Mouse (Mus musculus) heart, adult 11 months (tissue): ENCODE results near the gene Nfat5.

Source experiments
- DNase-seq: peaks from one replicate; pipeline ENCODE4 v3.0.0; 2022

The Nfat5 gene

GRCm38 (mm10) chr8:107293641-107294628 lies 665 bp downstream of the Nfat5 start:
- peak; percentile 98 for DNase-seq

- peak; percentile 59 for DNase-seq
These were observed 2.2 kb downstream of the Nfat5 start for GRCm38 (mm10) chr8:107295450-107295849.

GRCm38 (mm10) chr8:107311876-107312275 lies 18.6 kb downstream of the Nfat5 start:
- no peak for DNase-seq

- DNase-seq = peak; percentile 95
These were observed 30.9 kb downstream of the Nfat5 start for GRCm38 (mm10) chr8:107324142-107324541.

- DNase-seq = no peak
These were observed 36.3 kb downstream of the Nfat5 start for GRCm38 (mm10) chr8:107329595-107329994.

DNA sequence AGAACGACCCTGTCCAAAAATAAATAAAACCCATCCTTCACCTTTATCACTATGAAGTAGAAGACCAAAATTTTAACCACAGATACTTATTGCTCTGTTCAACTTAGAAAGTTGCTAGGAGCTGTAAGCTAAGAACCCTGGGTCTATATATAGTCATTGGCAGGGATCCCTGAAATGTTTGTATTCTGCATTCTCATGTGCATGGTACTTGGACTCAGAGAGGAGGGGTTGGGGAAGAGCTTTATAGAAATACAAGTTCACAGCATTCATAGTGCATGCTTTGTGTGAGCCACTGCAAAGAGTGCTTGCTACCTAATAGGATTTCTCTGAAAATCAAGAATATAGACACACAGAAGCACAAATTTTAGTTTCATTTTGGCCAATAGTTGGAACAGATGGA lies 43.2 kb downstream of the Nfat5 start:
- no peak for DNase-seq

DNA sequence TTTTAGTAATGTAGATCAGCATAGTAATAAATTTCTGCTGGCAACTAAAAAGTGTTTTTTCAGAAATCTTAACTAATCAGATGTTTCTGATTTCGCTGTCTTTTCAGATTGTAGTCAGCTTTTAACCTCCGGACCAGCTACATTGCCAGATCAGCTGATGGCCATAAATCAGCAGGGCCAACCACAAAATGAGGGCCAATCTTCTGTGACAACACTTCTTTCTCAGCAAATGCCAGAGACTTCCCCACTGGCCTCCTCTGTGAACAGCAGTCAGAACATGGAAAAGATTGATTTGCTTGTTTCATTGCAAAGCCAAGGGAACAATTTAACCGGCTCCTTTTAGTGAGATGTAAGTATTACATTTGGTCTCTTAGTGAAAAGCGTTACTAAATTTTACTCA lies 77.0 kb downstream of the Nfat5 start:
- no peak for DNase-seq

GRCm38 (mm10) chr8:107377346-107377745 lies 84.1 kb downstream of the Nfat5 start:
- peak; percentile 87 for DNase-seq

DNA sequence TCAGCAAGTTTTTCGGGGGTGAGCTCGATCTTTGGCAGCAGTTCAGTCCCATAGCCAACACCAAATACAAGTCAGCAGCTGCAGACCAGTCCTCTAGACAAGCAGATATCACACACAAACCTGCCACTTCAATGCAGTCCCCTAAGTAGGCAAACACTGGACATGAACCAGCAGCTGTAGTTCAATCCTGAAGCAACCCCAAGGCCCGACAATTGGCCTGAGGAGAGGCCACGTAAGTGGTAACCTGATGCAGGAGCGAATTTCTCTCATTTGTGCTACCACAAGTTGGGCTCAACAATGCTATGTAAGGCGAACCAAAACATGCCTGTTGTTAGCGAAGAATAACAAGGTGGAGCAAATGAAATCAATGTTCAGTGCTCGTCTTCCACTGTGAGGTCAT lies 87.5 kb downstream of the Nfat5 start:
- peak; percentile 62 for DNase-seq

DNA sequence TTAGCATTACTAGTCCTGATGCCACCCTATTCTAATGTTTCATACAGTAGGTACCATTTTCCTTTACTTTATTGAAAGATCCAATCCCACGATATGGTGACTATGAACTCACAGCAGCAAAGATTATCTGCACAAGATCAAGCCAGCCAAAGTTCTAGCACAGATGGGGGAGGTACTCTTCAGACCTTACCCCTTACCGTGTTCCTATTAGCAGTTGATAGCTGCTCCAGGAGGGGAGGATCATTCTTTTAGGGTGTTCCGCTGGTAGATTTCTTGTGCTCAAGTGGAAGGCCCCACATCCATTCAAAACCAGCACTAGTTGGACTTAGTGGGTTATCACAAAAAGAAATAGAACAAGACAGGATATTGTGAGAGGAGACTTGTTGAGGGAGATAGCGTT lies 88.4 kb downstream of the Nfat5 start:
- peak; percentile 58 for DNase-seq

- DNase-seq = peak; percentile 82
These were observed 89.6 kb downstream of the Nfat5 start for GRCm38 (mm10) chr8:107382898-107383297.

DNA sequence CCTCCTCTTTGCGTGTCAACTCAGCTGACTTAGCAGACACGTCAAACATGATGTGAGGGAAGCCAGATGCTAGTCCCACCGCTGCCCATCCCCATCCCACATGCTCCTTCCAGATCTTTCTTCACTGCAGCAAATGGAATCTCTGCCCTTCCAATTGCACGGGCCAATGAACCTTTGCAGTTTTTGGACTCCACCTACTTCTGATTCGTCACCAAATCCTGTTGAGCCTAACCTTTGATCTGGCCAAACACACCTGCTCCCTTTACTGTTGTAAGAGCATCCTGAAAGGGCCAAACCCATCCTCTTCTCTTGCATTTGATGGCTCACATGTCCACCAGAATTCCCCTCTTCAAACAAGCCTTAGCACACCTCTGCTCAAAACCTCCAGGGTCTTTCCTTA lies 91.4 kb downstream of the Nfat5 start:
- peak; percentile 82 for DNase-seq

DNA sequence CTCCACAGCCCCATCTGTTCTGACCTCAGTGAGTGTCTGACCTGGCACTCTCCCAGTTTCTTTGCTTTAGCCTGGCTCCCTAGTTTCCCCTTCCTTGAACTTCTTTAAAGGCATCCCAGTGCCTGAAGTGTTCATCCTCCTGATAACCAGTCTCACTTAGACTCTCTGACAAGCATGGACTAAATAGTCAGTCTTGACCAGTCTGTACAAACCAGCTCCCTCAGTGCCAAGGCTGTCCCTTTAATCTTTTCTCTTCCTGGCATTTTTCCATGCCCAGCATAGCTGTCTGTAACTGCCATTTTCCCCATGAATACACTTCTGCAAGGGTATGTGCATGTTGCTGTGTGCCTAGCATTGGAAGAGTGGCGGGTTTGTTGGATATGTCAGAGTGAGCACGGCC lies 91.8 kb downstream of the Nfat5 start:
- no peak for DNase-seq

DNA sequence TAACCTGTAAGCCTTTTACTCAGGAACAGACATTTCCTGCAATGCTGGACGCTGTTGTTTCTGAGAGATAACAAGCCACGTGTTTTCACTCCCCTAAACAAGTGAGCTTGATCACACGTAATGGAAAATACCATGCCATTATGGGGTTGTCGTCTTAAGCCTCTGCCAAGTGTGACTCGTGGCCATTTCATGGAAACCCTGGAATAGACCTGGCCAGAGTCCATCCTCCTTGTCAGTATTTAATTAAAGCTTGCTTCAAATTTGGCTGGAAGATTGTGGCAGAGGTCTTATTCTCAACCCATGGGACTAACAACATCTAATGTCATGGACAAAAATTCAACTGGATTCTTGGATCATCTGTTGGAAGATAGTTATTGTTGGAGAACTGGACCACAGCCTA lies 92.9 kb downstream of the Nfat5 start:
- DNase-seq = peak; percentile 97

GRCm38 (mm10) chr8:107386642-107387041 lies 93.4 kb downstream of the Nfat5 start:
- DNase-seq = peak; percentile 64

DNA sequence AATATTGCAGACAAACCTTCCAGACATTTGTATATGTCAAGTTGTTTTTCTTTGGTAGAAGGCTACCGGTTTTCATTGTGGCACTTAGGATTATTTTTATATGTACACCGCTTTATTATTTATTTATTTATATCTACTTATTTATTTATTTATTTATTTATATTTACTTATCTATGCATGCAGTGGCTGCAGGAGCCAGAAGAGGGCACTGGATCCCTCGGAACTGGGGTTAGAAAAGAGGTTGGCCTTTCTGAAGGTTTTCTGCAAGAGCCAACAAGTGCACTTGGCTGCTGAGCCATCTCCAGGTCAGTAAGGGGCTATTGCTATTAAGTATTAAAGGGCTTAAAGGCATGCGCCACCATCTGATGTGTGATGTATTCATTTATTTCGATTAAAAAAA lies 94.6 kb downstream of the Nfat5 start:
- peak; percentile 83 for DNase-seq

DNA sequence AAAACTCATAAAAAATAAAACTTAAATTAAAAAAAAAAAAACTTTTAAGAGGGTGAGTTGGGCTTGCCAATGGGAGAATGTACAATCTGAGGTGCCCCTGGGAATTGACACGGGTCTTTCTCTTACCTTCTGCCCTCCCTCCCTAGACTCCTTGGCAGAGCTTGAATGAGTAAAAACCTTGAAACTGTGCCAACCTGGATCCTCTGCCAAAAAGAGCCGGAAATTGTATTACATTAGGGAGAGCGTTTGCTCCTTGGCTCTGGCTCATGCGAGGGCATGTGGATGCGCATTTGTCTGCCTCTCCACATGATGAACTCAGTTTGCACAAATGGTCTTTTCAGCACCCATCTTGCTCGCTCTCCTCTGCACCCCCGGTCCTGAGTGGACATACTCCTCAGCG lies 96.3 kb downstream of the Nfat5 start:
- DNase-seq = peak; percentile 91

DNA sequence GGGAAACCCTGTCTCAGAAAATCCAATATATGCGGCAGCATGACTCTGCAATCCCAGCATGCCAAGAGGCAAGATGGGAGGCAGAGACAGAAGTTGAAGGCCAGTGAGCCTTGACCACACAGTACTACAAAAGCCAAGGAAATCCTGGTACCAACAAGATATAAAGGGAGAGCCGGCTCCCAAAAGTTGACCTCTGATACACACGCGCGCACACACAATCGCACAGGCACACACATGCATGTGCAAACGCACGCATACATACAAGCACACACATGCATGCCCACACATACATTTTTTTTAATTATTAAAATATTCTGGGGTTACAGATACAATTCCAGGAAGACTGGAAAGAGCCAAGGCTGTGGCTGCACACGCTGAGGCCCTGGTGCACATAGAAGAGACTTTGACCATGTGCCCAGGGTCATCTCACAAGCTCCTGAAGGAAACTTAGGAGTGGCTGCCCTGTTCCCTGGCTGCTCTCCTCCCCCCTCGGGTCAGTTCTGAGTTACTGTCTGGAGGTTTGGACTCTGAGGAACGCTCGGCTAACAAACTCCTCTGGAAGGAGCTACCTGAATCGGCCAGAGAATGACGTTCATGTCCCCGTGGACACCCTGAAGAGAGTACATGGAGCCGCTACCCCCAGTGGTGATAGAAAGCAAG lies 97.3 kb downstream of the Nfat5 start:
- DNase-seq = peak; percentile 74

DNA sequence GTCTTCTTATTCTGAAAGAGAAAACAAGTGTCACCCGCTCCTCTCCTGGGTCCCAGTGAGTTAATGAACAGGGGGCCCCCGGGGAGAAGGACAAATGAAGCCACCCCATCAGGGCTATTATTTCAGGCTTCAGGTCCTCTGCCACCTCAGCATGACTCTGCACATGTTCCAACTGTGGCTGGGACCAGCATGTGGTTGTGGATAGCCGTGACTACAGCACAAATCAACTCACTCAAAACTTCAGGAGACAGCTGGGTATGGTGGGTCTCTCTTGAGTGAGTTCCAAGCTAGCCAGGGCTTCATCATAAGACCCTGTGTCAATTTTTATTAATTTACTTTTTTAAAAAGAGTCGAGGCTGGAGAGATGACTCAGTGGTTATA lies 97.9 kb downstream of the Nfat5 start:
- DNase-seq = no peak

- no peak for DNase-seq
These were observed 102.1 kb downstream of the Nfat5 start for GRCm38 (mm10) chr8:107395397-107395796.

DNA sequence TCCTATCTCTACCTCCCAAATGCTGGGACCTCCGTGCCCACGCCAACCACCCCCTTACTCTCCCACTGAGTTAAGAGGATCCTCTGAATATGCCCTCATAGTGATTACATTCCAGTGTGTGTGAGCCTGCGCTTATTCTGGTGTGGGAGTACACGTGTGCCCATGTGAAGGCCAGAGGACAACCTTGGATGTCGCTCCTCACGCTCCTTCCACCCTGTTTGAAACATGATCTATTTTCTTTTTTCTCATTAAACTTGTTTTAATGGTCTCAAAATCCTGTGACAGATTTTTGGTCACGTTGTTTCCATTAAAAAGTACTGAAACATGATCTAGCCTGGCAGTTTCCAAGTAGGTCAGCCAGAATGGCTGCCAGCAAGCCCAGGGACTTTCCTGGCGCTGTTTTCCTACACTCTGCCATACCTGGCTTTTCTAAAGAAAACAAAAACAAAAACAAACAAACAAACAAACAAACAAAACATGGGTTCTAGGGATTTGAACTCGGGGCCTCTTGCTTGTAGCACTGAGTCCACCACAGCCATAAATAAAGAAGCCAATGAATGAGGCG lies 102.9 kb downstream of the Nfat5 start:
- DNase-seq = no peak

GRCm38 (mm10) chr8:107397665-107398064 lies 104.4 kb downstream of the Nfat5 start:
- no peak for DNase-seq

- no peak for DNase-seq
These were observed 106.2 kb downstream of the Nfat5 start for GRCm38 (mm10) chr8:107399495-107399894.

DNA sequence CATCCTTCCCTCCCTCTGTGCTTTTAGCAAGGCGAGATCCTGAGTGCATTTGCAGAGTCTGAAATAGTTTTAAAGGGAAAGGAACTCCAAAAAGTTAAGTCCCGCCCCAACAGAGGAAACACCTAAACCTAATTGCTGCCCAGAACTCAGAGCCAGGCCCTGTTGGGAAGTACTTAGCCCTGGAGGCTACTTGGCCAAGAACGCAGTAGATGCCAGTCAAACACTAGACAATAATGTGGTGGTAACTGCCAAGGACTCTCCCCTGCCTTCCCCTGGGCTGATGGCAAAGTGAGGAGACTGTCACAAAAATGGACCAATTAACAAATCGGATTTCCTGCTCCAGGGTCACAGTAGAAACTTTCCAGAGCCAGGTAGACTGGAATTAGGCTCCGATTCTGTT lies 108.6 kb downstream of the Nfat5 start:
- DNase-seq = peak; percentile 92
